Mouse (Mus musculus) forebrain, postnatal 0 days (tissue): ENCODE measurements at regions not wholly inside any gene's neighbourhood (a gene's known extent, or its start where the extent isn't known, plus 50 kb on each side); places are given as distances from the start of the nearest gene placed in this dataset.

Experiments
- ATAC-seq: fragments of 200-750 bp; cut with Nextera tagmentation; 2 replicates; pipeline ENCODE4 v1.8.0; 2017; ENCODE audit warnings: mild to moderate bottlenecking, moderate library complexity
- DNase-seq: peaks from one replicate; pipeline ENCODE4 v3.0.0-alpha.2; 2015
- H3K27ac ChIP-seq: fragments of 300-500 bp; sonication (generic); 2 replicates; pipeline ENCODE4 v1.5.1; 2014; ENCODE audit warnings: low read depth, mild to moderate bottlenecking, antibody characterized with exemption, low read length, moderate library complexity, mixed read lengths
- H3K27me3 ChIP-seq: fragments of 300-500 bp; sonication (generic); 2 replicates; pipeline ENCODE4 v1.6.1; 2014; ENCODE audit warnings: mild to moderate bottlenecking, low read length, mixed read lengths; ENCODE audit not compliant: insufficient read depth
- H3K36me3 ChIP-seq: fragments of 300-500 bp; sonication (generic); 2 replicates; pipeline ENCODE4 v1.6.1; 2014; ENCODE audit warnings: mild to moderate bottlenecking, moderate library complexity; ENCODE audit not compliant: insufficient read depth
- H3K4me1 ChIP-seq: fragments of 300-500 bp; sonication (generic); 2 replicates; pipeline ENCODE4 v1.6.1; 2014; ENCODE audit warnings: antibody characterized with exemption; ENCODE audit not compliant: insufficient read depth
- H3K4me2 ChIP-seq: fragments of 300-500 bp; sonication (generic); 2 replicates; pipeline ENCODE4 v1.6.1; 2014; ENCODE audit warnings: low read depth, mild to moderate bottlenecking, moderate library complexity
- H3K4me3 ChIP-seq: fragments of 300-500 bp; sonication (generic); 2 replicates; pipeline ENCODE4 v1.5.1; 2014; ENCODE audit warnings: low read depth, low read length, mixed read lengths
- H3K9ac ChIP-seq: fragments of 300-500 bp; sonication (generic); 2 replicates; pipeline ENCODE4 v1.6.1; 2014; ENCODE audit warnings: mild to moderate bottlenecking
- H3K9me3 ChIP-seq: fragments of 300-500 bp; sonication (generic); 2 replicates; pipeline ENCODE4 v1.6.1; 2016; ENCODE audit warnings: low read length
- CTCF ChIP-seq: sonication (generic); IDR thresholded peaks from 2 replicates; pipeline ENCODE4 v1.5.1; 2016; ENCODE audit warnings: antibody characterized with exemption, control low read depth, low read depth
- WGBS: fragments of 180-500 bp; shearing (Covaris S2); extraction: QIAGEN DNeasy Blood & Tissue Kit; methylation state at CpG from one replicate; pipeline ENCODE4 v1.1.7; 2014; 5-methylcytosine and 5-hydroxymethylcytosine counted together

- Histone ChIP-seq H3K4me1 (no peaks in the 10 kb centered on the region), H3K27me3 (no peaks in the 10 kb centered on the region), H3K9ac (no peak overlapping the region), H3K4me2 (no peak overlapping the region), H3K4me3 (no peak overlapping the region), H3K36me3 (no peaks in the 10 kb centered on the region), H3K27ac (no peak overlapping the region), H3K9me3 (no peaks in the 10 kb centered on the region)
- no peak for TF ChIP-seq CTCF
- ATAC-seq (no peak), DNase-seq (no peak)
- WGBS: 94% methylated on average over 11 of the region's 11 CpGs
Observed at GRCm38 (mm10) chr15:42915195-42915594, 2781.0 kb downstream of the 9330182O14Rik start.

- Histone ChIP-seq H3K4me1 (no peaks in the 10 kb centered on the region), H3K9ac (no peak overlapping the region), H3K27ac (no peak overlapping the region), H3K4me3 (no peak overlapping the region), H3K4me2 (no peak overlapping the region), H3K9me3 (no peaks in the 10 kb centered on the region), H3K36me3 (no peaks in the 10 kb centered on the region), H3K27me3 (no peaks in the 10 kb centered on the region)
- 63% methylated on average over 3 of the region's 3 CpGs for WGBS
- ATAC-seq (peak; percentile 73), DNase-seq (no peak)
- TF ChIP-seq CTCF: no peak; the same call in 1 of the 2 replicates
Observed at GRCm38 (mm10) chr15:42921618-42922017, 2787.5 kb downstream of the 9330182O14Rik start.

DNA sequence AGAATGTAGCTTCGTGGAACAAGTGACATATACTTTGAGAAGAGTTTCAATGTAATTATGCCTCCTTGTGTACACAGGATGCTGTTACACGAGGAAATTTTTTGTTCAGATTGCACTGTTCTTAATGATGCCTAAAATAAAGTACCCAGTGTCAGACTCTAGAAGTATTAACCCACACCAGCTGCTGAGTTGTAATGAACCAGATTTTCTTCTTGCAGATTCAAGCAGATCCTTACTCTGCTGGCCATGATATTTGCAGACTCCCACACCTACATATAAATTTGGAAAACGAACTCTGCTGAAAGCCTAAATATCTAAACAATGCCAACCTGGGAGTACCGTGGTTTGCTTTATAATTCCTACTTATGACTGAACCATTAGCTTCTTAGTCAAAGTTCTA is 2794.2 kb downstream of the 9330182O14Rik start:
- H3K4me3 ChIP-seq: no peak overlapping the region
- H3K9ac ChIP-seq: no peak overlapping the region
- H3K36me3 ChIP-seq: no peaks in the 10 kb centered on the region
- H3K9me3 ChIP-seq: no peaks in the 10 kb centered on the region
- no peak for TF ChIP-seq CTCF
- no peaks in the 10 kb centered on the region for H3K4me1 ChIP-seq
- H3K27ac ChIP-seq: no peak overlapping the region
- H3K4me2 ChIP-seq: no peak overlapping the region
- no peaks in the 10 kb centered on the region for H3K27me3 ChIP-seq
- WGBS: 71% methylated on average over 4 of the region's 4 CpGs
- ATAC-seq: no peak
- DNase-seq: no peak

DNA sequence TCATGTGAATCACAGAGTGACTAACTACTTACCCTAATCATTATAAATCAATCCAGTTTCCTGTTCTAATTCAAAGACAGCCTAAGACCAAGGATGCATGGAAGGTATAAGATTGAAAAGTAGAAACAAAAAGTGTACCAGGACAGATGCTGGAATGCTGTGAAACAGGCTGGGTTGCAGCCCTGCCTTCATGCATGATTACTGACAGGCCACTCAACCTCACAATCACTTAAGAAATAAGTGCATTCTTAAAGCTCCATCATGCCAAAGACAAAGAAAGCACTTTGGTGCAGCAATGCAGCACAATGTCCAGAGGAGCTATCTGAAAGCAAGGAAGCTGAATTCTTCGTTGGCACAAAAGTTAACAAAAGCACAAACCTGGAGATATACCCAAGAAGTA is 2810.4 kb downstream of the 9330182O14Rik start:
- H3K27me3 ChIP-seq: no peaks in the 10 kb centered on the region
- no peaks in the 10 kb centered on the region for H3K9me3 ChIP-seq
- no peak overlapping the region for H3K9ac ChIP-seq
- 54% methylated on average over 1 of the region's 1 CpGs for WGBS
- DNase-seq (no peak), ATAC-seq (no peak)
- H3K36me3 ChIP-seq: no peaks in the 10 kb centered on the region
- no peaks in the 10 kb centered on the region for H3K4me1 ChIP-seq
- TF ChIP-seq CTCF: no peak
- H3K27ac ChIP-seq: no peak overlapping the region
- no peak overlapping the region for H3K4me2 ChIP-seq
- H3K4me3 ChIP-seq: no peak overlapping the region

GRCm38 (mm10) chr15:42955167-42955566 is 2821.0 kb downstream of the 9330182O14Rik start:
- no peak for ATAC-seq
- no peak overlapping the region for H3K4me2 ChIP-seq
- no peak overlapping the region for H3K4me3 ChIP-seq
- no peaks in the 10 kb centered on the region for H3K36me3 ChIP-seq
- no peak overlapping the region for H3K27ac ChIP-seq
- 71% methylated on average over 4 of the region's 4 CpGs for WGBS
- no peaks in the 10 kb centered on the region for H3K4me1 ChIP-seq
- no peak overlapping the region for H3K9ac ChIP-seq
- no peak for TF ChIP-seq CTCF
- no peaks in the 10 kb centered on the region for H3K27me3 ChIP-seq
- no peaks in the 10 kb centered on the region for H3K9me3 ChIP-seq
- DNase-seq: no peak

DNA sequence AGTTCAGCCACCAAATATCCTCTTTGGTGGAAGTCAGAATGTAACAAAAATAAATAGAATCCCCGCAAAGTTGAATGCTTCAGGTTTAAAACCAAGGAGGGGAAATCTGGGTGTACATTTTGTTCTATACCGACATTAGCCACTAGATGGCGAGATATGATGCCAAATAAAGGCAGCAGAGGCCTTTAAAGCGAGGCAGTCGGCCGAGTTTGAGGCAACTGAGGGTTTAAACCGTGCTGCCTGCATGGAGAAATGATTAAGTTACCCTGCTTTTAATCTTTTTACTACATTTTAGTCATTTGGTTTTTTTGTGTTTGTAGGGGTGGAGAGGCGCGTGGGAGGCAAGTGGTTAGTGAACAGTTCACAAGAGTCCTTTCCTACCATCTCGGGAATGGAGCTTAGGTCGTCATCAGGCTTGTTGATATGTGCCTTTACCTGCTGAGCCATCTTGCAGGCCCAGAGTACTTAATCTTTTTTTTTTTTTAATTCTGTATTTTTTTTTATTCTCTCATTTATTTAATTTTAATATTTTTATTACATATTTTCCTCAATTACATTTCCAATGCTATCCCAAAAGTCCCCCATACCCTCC is 2828.7 kb downstream of the 9330182O14Rik start:
- 17% methylated on average over 11 of the region's 11 CpGs for WGBS
- Histone ChIP-seq H3K4me3 (no peak overlapping the region), H3K4me2 (no peak overlapping the region), H3K36me3 (no peaks in the 10 kb centered on the region), H3K9ac (no peak overlapping the region), H3K9me3 (no peaks in the 10 kb centered on the region), H3K27ac (no peak overlapping the region), H3K4me1 (no peaks in the 10 kb centered on the region), H3K27me3 (no peaks in the 10 kb centered on the region)
- peak; percentile 85 for ATAC-seq
- peak; percentile 83 for TF ChIP-seq CTCF
- DNase-seq: peak; percentile 91

DNA sequence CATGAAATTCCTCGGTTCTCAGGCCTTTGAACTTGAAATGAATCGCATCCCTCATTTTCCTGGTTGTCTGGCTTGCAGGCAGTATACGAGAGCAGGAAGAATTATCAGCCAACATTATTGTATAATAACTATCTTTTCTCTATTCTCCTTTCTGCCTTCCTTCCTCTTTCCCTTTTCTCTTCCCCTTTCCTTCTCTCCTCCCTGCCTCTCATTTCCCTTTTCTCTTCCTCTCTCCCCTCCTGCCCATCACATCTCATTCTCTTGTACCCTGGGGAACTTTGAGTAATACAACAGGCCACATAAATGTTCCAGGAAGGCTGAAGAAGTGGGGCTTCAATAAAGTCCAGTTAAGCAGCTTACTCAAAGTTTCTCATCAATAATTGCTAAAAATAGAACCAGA is 2831.1 kb downstream of the 9330182O14Rik start:
- WGBS: 73% methylated on average over 3 of the region's 3 CpGs

More for the DNA sequence above, 2831.1 kb downstream of the 9330182O14Rik start:
- H3K27me3 ChIP-seq: no peaks in the 10 kb centered on the region
- H3K36me3 ChIP-seq: no peaks in the 10 kb centered on the region
- no peak overlapping the region for H3K4me2 ChIP-seq
- no peak overlapping the region for H3K27ac ChIP-seq
- ATAC-seq (no peak), DNase-seq (no peak)
- no peak for TF ChIP-seq CTCF
- no peak overlapping the region for H3K9ac ChIP-seq
- no peaks in the 10 kb centered on the region for H3K9me3 ChIP-seq
- no peak overlapping the region for H3K4me3 ChIP-seq
- H3K4me1 ChIP-seq: no peaks in the 10 kb centered on the region
